Mouse (Mus musculus): ENCODE measurements around the gene Phyhd1. TPM values are rescaled to one million over a fixed set of nuclear protein-coding genes. Genes with fewer than 3 reads are reported as not detected.
A peak's percentile ranks its signal among the peaks of the same experiment; 100 is the strongest.

Phyhd1 gene
- total RNA-seq (2021) (10 to 100 TPM; 17.5 to 18.0 TPM), polyA plus RNA-seq (2012; rRNA removed) (8.5 and 18.3 TPM in 2 replicates)
- long read RNA-seq, partial matches to known transcripts, result 2 of 4 reads
- long read RNA-seq, other reads (novel, unspliced or antisense), result 1 of 4 reads

DNA sequence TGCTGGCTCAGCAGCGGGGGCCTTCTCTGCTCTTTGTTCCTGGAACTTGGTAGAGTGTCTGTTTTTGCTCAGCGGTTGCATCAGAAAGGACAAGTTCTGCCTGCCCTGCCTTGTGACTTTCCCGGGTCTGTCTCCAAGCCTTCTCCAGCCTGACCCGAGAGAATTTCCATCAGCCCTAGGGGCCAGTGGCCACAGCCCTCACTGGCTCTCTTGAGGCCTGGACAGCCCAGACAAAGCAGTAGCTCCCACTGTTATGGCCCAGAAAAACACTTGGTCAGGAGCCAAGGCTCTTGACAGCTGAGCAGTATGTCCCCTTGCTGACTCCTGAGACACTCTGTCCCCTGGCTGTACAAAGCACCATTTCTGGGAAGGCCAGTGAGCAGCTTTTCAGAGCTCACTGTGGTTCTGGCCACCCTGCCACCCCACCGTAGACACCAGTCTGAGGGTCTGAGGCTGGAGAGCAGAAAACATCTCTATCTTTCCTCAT lies at the start of gene Phyhd1:
Gene Phyhd1, plus strand, starts transcription at position 437 of the 487 bp plus-strand sequence.
- peak; percentile 82 for DNase-seq

DNA sequence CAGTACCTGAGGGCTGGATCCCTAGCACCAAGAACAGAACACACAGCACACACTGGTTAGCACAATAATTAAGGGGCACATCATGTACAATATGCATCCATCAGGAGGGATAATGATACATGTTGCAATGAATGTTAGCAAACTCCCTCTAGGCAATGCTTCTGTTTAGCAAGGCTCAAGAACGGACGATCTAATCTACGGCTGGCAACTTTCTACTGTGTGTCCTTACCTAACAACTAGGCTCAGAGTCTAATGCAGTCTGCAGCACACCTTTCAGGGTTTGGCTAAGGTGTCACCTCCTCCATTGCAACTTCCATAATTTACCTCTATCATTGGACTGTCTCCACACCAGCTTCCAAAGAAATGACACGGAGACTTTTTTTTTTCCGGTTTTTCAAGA lies 49.7 kb upstream of the Phyhd1 start:
- DNase-seq, result no peak

DNA sequence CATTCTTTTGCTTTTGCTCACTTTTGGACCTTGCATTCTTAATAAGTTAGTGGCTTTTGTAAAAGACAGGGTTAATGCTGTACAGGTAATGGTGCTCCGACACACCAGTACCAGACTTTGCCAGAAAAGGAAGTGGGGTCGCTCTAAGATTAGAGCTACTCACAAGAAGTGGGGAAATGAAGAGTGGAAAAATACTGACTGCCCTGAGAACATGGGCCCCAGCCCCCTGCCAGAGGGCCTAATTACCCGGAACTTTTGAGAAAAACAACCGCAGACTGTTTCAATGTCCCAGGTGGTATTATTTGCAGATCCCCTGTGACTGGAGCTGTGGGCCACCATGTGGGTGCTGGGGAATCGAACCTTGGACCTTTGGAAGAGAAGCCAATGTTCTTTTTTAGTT lies 30.4 kb upstream of the Phyhd1 start:
- no peak for DNase-seq

DNA sequence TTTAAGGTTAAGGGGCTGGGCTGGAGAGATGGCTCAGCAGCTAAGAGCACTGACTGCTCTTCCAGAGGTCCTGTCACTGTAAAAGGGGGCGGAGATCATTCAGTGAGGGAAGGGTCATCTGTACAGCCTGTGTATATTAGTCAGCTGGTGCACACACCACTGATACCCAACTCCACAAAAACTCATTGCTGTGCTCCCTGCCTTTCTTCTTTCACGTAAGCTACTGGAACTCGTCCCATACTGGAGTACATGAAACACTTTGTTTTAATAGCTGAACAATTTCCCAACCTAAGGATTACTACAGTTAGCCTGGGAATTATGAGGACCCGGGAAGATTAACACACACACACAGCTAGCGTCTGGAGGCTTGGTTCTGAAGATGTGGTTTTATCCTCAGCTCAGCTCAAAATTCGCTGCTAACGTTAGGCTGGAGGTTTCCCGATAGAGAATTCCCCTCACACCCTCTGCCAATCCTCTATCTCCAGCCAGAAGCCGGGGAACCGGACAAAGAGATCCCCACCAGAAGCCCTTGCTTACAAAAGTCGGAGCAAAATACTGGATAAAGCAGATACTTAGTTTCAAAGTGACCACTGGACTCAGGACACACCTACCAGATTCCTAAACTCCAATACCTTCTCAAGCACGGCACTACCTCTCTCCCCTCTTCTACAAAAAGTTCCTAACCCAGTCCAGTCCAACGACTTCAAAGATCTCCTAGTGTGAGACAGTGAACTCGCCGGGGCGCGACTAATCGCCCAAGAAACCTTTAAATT lies 29.4 kb upstream of the Phyhd1 start:
- DNase-seq, result no peak

DNA sequence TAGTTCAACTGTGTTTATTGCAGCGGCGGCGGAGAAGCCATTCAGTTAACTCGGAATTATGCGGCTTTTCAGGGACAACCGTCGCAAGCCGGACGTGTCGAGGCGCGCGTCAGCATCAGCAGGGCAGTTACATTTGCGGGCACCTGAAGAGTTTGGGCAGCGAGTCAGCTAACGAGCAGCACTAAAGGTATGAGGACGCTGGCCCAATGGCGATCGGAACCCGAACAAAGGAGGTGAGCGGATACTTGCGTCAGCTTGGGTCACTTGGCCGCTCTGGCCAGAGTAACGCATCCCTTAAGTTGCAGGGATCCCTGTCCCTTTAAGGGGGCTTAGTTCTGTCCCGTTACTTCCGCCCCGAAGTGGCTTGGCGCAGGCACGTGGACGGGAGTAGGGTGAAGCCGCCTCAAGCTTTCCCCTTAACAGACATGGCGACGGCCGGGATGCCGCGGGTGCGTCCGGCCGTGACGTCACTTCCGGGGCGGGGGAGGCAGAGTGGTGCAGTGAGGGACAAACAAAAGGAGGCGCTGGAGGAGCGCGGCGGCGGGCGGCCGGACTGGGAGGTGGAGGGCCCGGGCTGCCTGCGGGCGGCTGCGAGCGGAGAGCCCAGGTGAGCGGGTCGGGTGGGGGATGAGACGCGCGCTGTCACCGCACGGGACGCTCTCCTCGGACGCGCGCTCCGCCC lies 28.7 kb upstream of the Phyhd1 start, which contains the start of gene Lrrc8a:
Gene Lrrc8a, plus strand, starts transcription at position 517 of the 682 bp plus-strand sequence.
- peak; percentile 100 for DNase-seq

DNA sequence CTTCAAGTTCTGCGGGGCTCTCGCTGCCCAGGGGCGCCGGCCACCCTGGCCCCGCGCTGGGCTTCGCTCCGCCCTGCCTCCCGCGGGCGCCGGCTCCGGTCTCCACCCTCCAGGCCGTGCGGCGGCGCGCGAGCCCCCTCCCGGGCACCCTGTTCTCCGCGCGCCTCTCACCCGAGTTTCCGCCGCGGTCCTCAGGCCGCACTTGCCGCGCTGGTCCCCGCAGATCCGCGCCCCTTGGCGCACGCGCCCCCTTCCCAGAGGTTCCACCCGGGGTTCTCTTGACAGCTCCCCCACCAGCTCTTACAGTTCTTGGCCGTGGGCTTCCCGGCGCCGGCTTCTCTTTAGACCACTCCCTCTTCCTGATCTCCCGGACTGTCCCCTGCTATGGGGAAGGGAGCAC lies 28.1 kb upstream of the Phyhd1 start:
- DNase-seq, result peak; percentile 90

DNA sequence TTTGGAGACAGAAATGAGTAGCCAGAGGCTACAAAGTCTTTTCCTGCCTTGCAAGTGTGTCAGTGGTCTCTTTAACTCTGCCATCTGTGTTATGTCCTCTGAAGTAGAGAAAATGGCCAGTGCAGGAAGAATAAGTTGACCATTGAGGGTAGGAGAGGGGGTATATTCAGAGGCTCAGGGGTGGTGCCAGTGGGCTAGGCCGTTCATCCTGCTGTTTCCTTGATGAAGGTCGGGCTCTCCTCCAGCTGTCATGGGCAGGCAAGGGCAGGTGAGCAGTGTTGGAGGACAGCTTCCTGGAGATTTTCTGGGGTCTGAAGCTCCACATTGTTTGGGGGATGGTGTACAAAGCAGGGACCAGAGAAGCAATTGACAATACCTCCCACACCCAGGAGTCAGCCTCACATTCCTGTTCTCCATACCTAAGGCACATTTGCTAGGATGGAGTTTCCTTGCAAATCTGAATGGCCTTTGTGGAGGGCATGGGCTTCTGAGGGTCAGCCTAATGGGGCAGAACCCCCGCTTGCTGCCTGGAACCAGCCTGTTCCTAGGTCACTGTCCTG lies 27.0 kb upstream of the Phyhd1 start:
- DNase-seq, result no peak

DNA sequence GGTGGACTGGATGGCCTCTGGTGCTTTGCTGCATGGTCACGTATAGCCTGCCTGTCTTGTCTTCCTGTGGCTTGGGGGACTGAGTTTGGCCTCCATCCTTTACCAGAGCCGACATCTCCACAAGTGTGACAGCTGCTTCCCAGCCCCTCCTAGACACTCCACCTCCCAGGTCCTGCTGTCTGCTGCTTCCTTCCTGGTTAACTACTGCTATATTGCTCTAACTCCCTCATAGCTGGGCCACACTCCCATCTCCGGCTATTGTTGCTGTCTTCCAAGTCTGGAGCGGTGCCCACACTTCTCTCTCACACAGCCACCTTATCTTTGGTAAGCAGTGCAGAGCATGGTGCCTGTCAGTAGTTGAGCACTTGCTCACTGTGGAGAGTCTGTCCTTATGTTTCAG lies 26.2 kb upstream of the Phyhd1 start:
- DNase-seq, result peak; percentile 62

DNA sequence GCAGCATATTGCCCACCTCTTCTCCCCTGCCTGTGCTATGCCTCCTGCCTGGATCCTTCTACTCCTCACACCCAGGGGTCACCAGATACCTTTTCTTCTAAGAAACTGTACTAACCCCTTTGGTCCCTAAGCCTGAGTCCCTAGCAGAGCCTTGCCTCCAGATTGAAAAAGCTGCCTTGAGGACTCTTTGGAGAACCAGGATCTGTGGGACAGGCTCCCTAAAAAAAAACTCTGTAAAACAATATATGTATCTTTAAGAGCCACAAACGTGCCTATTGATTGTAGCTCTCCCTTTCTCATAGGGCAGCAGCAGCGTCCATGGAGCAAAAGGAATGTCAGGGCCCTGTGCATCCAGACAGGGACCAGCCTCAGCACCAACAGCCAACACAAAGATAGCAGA lies 25.7 kb upstream of the Phyhd1 start, which contains the start of gene Gm28035:
Gene Gm28035, plus strand, starts transcription at position 301 of the 400 bp plus-strand sequence.
- no peak for DNase-seq

DNA sequence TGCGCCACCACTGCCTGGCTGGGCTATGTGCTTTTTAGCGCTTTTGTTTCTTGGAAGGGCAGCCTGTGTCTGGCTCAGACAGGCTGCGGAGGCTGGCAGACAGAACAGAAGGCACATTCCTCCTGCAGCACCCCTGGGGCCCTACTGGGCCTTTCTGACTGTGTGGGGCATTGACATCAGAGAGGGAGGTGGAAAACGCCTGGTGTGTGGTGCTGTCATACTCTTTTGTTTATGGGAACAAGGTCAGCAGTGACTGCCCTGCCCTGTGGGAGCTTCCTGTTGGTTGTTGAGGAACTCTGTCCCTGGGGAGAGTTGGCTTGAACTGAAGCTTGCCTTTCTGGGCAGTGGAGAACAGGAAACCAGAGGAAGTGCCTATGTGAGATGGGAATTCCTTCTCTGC lies 23.5 kb upstream of the Phyhd1 start:
- peak; percentile 88 for DNase-seq

DNA sequence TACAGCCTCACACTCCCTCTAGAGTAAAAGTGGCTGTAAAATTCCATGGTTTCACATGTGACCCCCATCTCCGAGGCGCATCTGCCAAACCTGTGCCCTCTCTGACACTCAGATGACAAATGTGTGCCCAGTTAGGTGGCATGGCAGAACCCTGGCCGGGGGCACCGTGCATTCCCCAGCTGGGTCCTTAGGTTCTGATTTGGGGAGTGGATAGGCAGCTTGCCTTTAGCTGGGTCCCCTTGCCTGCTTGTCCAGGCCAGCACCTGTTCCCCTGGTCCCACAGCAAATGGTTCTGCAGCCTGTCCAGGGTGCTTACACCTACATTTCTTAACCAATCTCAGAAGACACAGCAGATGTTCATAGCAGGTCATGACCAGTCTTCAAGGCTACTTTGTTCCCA lies 22.6 kb upstream of the Phyhd1 start:
- DNase-seq, result no peak

DNA sequence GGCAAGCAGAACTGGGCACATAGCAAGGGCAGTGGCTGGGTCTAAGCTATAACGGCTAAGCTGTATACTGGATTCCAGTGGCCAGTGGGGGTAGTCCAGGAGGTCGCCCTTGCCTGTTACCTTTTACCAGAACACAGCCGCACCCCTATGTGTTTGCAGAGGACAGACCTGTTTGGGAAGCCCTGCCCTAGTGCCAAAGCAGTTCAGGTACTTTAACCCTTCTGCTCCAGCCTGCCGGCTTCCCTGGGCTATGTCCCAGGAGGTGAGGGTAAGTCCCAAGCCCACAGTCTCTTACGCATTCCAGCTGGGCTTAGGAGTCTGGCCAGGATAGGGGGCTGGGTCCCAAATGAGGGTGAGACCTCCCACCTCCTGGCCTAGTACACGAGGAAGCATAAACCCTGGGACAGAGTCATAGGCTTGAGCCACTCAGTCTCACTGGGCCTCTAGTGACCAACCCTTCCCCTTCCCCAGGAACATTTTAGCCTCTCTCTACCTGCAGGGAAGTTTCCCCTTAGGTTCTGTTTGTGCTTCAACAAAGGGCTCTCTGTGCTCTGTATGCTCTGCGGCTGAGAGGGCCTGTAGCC lies 21.3 kb upstream of the Phyhd1 start:
- DNase-seq, result no peak

DNA sequence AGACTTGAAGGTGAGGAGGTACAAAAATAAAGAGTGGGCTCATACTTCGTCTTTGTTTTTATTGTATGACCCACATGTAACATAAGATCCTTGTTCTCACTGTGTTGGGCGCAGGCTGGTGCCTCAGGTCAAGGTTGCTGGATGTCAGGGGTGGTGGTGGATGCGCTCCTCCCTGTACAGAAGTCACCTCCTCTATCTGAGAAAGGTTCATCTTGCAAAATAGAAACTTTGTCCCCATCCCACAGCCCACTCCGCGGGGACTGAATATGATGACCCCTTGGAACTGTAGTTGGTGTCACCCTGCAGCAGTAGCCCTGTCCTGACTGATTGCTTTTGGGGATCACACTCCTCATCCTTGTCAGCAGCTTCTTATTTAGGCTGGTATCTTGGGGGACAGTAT lies 19.0 kb upstream of the Phyhd1 start:
- no peak for DNase-seq

DNA sequence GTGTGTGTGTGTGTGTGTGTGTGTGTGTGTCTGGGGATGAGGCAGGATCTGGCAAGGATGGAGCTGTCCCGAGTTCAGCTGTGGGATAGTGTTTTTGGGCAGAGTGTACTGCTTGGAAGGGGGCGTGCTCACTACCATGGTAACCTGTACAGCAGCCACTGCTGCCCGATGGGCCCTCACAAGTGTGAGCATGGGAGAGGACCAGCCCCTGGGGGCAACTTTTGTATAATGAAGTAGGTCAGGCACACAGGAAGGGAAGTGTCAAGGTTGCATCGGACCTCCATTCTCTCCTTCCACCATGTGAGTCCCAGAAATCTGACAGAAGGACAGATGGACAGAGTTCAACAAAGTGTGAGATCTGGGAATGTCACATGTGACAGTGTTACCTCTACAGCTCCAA lies 18.3 kb upstream of the Phyhd1 start:
- DNase-seq, result no peak

DNA sequence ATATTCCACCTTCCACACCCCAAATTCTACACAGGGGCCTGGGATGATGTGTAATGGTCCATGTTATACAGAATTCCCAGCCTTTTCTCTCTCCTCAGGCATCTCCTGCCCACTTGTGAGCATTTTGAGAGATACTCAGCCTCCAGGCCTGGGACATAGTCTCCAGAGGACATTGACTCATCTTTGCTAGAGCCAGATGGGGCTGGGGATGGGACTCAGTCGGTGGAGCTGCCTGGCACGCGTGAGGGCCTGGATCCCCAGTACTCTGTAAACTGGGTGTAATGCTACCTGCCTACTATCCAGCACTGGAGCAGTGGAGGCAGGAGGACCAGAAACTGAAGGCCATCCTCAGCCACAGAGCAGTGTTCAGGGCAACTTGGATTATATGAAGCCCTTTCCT lies 16.8 kb upstream of the Phyhd1 start:
- no peak for DNase-seq

DNA sequence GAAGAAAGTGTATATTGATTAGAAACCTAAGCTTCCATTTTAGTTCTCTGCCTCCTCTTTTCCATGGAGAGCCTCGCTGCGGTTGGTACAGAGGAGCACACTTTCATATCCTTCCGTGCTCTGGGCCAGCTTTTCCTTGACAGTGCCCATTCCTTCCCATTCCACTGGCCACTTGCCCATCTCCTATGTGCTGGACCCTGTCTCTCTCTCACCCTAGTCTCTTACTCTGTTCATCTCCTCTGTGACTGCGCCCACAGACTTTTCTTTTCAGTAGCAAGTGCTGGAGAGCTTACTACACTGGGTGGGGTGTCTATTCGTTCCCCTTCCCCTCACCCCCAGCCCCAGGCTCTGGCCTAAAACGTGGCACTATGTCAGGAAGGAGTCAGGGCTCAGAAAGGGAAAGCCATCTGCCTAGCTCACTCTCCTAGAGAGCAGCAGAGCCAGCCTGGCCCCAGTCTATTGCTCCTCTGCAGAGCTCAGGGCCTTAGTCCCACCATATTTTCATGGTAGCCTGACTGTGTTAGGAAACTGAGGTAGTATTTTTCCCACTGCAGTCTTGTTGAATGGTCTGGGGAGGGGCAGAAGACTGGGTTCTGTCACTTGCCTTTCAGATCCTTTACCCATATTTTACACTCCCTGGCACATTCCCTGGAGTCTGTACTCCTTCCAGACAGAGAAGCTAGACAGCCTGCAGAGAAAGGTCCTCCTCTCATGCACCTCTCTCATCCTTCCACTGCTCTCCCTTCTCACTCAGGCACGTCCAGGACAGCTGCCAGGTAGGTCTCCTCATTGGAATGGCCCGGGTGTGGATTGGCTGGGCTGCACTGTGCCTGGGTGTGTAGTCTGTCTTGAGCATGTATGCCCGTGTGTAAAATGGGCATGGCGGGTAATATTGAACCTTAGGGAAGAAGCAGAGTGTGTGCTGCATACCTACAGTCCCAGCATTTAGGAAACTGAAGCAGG lies 15.6 kb upstream of the Phyhd1 start:
- DNase-seq, result no peak

DNA sequence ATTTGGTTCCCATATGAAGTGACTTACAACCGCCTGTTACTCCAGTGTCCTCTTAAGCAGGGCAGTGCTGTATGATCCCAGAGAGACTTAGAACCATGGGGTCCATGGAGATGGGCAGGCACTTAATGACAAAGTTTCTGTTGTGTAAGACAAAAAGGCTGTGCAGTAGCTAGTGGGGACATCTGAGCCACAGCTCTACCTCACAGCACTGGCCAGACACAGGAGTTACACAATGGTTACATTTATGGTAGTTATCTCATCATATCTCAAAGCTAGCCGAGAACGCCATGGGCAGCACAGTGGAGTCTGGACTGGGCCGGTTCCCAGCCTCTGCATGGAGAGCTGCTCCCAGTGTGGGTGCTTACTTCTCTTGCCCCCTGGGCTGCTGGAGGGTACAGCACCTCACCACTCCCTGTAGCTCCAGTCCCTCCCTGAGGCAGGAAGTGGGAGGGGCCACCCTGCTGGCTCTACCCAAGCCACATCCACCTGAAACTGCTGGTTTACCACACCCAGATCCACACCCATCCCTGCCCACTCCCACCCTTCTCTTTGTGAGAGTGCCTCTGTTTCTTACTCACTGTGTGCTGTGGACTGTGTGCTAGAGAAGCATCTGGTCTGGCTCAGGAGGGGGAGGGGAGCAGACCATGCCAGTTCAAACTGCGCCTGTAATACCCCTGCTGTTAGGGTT lies 14.4 kb upstream of the Phyhd1 start:
- DNase-seq, result no peak

DNA sequence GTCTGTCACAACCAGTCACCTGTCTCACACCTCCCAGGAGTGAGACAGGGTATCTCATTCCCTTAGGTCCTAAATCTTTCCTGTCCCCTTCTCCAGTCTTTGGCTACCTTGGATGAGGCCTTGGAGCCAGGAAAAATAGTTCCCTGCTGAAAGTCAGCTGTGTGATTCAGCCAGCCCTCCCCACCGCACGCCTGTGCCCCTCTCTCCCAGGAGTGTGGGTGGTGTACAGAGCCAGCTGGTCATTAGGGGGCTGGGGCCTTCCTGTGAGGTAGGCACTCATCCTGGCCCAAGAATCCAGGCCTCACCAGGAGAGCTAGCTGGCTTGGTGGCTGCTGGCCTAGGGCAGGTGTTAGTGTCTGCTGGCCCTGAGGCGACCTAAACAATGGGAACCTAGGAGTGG lies 13.5 kb upstream of the Phyhd1 start:
- peak; percentile 77 for DNase-seq

DNA sequence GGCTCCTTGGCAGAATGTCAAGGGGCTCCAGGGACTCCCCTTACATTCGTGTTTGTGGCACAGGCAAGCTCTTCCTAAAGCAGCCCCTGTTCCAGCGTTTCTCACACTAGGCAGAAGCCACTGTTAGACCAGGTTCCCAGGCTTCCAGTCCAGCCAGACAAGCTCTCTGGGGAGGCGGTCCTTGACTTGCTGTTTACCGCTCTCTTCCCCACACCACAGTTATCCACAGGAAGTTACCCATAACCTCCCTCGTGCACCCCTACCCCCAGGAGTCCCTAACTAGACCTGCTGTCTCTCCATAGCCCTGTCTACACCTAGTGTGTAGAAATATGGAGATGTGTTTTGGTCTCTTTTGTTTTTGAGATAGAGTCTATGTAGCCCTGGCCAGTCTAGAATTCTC lies 12.2 kb upstream of the Phyhd1 start:
- no peak for DNase-seq

DNA sequence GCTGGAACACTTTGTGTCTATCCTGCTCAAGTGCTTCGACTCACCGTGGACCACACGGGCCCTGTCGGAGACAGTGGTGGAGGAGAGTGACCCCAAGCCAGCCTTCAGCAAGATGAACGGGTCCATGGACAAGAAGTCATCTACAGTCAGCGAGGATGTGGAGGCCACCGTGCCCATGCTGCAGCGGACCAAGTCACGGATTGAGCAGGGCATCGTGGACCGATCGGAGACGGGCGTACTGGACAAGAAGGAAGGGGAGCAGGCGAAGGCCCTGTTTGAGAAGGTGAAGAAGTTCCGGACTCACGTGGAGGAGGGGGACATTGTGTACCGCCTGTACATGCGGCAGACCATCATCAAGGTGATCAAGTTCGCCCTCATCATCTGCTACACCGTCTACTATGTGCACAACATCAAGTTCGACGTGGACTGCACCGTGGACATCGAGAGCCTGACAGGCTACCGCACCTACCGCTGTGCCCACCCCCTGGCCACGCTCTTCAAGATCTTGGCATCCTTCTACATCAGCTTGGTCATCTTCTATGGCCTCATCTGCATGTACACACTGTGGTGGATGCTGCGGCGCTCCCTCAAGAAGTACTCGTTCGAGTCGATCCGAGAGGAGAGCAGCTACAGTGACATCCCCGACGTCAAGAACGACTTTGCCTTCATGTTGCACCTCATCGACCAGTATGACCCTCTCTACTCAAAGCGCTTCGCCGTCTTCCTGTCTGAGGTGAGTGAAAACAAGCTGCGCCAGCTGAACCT lies 10.2 kb upstream of the Phyhd1 start:
- DNase-seq, result no peak
